Mouse (Mus musculus): ENCODE data around the gene Mtg1.

Mtg1 gene

DNA sequence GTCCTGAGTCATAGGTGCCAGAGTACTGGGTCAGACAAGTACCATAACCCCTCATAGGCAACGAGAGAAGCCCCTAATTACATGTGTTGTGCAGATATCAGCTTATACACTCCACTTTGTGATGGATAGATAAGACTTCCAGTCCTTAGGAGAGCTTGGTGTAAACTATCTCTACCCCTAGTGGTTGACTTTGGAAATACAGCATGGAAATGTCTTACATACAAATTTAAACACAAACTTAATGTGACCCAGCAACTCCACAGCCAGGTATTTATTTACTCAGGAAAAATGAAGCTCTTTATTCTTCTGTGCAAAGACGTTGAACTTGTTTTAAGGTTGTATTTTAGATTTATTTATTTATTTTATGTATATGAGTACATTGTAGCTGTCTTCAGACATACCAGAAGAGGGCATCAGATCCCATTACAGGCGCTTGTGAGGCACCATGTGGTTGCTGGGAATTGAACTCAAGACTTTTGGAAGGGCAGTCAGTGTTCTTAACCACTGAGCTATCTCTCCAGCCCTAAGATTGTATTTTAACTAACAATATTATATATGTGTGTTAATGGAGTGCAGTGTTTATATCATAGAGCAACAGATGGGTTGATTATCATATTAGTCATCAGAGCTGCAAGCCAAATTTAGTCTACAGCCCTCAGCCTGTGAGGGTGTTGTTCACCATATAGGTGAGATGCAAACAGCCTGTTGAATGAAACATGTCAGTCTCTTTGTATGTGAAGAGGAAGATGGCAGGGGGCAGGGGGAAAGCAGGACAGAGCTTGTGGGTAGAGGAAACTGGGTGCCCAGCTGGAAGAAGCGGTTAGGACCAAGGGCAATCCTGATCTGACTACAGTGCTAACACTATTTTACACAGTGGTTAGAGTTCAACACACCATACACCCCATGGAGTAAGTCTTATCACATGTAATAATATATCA, 51.3 kb downstream of the Mtg1 start:
- 56% methylated on average over 4 of the region's 4 CpGs for WGBS

DNA sequence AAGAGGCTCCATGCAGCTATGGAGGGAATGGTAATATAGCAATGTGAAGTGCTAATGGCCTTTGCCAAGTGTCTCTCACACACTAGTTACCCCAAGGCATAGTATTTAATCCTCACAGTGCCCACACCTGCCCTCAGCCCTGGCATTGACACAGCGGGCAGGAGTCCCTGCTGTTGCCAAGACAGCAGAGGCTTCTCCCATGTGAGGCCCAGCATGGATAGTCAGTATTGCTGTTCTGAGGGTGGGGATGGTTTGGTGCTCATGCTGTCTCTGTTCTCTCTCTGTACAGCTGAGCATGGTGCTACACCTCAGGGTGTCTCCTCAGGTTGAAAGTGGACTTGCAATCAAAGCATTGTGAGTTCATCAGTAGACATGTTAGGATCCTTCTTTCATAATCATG, 53.1 kb downstream of the Mtg1 start:
- whole genome bisulfite sequencing = 89% methylated on average over 1 of the region's 1 CpGs

GRCm38 (mm10) chr7:140192445-140192844, 55.1 kb downstream of the Mtg1 start:
- 54% methylated on average over 2 of the region's 2 CpGs for WGBS

- WGBS = 61% methylated on average over 2 of the region's 2 CpGs
These were observed 55.5 kb downstream of the Mtg1 start for GRCm38 (mm10) chr7:140192851-140193250.

- WGBS = 49% methylated on average over 4 of the region's 4 CpGs
These were observed 56.7 kb downstream of the Mtg1 start for GRCm38 (mm10) chr7:140194031-140194430.

DNA sequence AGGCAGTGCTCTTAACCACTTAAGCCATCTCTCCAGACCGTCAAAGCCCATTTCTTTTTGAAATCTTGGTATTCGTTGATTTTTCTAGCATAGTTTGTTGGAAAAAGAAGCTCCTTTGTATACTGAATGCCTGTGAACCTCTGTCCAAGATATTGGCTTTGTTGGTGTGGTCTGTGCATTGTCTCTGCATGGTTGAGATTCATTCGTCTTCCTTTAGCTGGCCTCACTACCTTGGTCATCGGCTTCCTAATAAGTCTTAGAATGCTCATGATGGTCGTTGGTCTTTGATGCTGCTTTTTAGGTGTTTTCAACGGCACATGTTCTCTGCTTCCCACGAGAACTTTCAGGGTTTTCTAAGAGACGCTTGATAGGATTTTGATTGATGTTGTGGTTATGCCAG, 58.6 kb downstream of the Mtg1 start:
- WGBS = 64% methylated on average over 8 of the region's 8 CpGs
